Mouse (Mus musculus) right cerebral cortex, adult 2 months (tissue): ENCODE measurements around the gene Bloc1s3.

Experiments used
- DNase-seq, 2 experiments: peaks; one replicate each; pipeline ENCODE4 v3.0.0; 2021 to 2022; ENCODE audit warnings: low spot score in 2 of 2

Bloc1s3 gene

GRCm38 (mm10) chr7:19508150-19508923 lies at the start of gene Bloc1s3, which contains the start of gene Trappc6a:
Gene Bloc1s3 (minus strand): TSS chr7:19508367.
Gene Trappc6a (plus strand): TSS chr7:19508395.
- DNase-seq: peak; percentile 96 to 97

DNA sequence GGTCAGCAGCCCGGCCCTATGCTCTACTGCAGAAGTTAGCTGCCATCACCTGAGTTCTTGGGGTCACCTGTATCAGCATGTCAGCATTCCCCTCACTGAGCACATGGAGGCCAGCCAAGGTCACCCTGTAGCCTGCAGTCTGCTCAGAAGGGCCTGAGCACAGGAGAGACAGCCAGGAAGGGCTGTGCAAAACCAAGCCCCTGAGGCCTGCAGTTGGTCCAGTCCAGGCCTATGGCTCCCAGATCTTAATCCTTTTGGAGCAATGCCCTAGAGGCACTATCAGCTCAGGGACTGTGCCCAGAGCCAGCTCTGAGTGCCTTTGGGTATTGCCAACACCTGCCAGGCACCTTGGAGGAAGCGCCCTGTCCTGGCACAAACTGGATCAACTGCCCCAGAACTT lies 48.9 kb upstream of the Bloc1s3 start:
- no peak for DNase-seq

DNA sequence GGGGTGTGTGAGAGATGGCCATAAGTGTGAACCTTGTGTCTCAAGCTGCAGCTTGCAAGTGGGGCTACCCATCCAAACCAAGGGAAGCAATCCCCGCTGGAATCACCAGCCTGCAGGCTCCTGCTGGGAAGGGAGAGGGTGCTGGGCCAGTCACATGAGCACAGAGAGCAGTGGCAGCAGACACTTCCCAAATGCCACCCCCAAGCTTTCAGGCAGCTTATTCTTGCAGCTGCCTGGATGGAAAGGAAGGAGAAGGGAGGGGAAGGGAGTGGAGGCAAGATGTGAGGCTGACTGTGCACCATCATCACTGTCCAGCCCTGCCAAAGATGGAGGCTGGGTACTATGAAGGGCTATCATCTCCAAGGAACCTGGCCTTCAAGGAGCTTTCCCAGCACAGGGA lies 46.0 kb upstream of the Bloc1s3 start:
- DNase-seq: peak; percentile 72 to 75

DNA sequence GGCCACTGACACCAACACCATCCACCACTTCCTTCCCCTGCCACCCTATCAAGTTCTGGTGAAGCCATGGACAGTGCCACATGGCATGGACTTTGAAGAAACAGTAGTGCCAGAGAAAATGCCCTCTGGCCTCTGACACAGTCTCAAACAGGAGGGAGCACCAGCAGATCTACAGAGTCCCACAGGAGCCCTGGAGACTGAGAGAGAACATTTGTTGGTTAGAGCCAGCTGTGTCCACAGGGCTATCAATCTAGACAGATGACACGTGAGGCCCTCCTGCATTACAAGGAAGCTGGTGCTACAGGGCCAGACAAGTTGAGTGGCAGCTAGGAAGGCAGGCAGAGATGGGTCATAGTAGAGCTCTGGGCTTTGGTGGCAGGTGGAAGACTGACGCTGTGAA lies 44.3 kb upstream of the Bloc1s3 start:
- no peak for DNase-seq

DNA sequence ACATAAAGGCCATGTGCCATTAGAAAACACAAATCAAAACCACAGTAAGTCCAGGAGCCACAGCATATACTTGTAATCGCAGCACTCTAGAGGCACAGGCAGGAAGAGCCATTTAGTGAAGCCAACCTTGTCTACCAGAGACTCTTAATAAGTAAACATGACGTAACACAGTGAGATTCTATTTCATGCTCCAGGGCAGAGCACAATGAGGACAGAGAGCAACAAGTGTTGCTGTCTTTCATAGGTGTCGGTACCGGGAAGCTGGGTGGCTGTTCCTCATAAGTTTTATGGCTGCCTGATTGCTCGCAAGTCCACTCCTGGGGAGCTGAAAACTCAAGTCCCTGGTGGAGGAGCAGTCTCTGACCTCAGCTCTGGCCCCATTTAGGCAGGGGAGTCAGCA lies 43.5 kb upstream of the Bloc1s3 start:
- DNase-seq: no peak

DNA sequence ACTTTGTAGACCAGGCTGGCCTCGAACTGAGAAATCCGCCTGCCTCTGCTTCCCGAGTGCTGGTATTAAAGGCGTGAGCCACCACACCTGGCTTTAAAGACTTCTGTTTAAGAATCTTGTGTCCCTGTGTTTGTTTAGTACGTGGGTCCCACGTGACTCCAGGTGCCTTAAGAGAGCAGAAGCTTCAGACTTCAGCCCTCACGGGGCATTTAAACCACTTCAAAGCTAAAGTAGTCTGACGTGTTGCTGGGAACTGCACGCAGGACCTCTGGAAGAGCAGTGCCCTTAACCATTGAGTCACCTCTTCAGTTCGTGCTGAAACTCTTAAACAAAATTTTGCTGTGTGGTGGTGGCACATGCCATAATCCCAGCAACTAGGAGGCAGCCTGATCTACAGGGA lies 41.2 kb upstream of the Bloc1s3 start:
- no peak for DNase-seq

- DNase-seq: no peak
Measured at GRCm38 (mm10) chr7:19547344-19547969, 39.3 kb upstream of the Bloc1s3 start.

GRCm38 (mm10) chr7:19546007-19546406 lies 37.8 kb upstream of the Bloc1s3 start:
- no peak for DNase-seq

DNA sequence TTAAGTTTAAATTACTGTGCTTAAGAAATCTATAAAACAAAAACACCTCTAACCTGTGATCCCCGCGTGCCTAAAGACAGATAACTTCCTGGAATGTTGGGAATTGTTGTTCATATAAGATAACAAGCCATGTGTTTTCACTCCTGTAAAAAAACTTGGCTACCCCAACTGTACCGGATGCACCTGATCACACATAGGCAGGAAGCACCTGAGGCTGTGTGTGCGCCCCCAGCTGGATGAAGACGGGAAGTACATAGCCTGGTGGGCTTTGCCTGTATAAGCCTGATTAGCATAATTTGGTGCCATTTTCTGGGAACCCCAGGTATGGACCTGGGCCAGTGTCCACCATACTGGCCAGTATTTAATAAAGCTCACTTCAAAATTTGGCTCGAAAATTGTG lies 35.4 kb upstream of the Bloc1s3 start:
- no peak for DNase-seq

- no peak for DNase-seq
Measured at GRCm38 (mm10) chr7:19542155-19542691, 34.1 kb upstream of the Bloc1s3 start.

- no peak for DNase-seq
Measured at GRCm38 (mm10) chr7:19541681-19542154, 33.6 kb upstream of the Bloc1s3 start.

- DNase-seq: no peak
Measured at GRCm38 (mm10) chr7:19540771-19541566, 32.8 kb upstream of the Bloc1s3 start.

DNA sequence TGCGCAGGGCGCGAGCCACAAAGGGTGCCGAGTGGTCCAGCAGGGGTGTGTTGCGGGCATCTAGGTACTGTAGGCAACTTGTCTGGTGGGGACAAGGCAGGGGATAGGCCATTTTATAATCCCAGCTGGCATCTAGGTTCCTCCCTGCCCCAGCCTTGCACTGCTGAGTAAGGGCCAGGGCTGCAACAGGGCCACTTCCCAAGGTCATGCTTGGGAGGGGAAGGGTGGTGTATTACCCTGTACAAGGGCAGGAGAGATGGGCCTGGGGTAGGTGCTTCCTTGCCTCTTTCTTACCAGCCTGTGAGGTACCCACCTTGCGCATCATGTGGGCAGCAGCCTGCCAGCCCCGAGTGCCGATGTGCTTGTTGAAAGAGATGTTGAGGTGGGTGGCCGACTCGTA lies 26.5 kb upstream of the Bloc1s3 start:
- no peak for DNase-seq

DNA sequence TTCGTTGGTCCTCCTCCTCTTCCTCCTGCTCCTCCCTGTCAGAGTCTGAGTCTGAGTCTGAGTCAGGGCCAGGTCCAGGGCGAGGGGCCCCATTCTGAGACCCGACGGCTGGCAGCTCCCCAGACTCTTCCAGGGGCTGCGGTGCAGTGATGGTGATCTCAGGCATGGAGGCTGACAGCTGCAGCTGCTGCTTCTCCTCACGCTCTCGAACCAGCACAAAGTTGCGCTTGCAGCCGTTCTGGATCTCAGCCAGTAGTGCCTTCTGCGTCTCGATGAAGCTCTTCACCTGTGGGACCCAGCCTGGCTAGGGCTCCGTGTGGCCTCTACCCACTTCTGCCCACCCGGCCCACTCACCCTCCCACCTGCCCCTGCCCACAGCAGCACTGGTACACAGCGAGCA lies 24.1 kb upstream of the Bloc1s3 start:
- DNase-seq: no peak

- DNase-seq: no peak
Measured at GRCm38 (mm10) chr7:19531077-19531476, 22.9 kb upstream of the Bloc1s3 start.

DNA sequence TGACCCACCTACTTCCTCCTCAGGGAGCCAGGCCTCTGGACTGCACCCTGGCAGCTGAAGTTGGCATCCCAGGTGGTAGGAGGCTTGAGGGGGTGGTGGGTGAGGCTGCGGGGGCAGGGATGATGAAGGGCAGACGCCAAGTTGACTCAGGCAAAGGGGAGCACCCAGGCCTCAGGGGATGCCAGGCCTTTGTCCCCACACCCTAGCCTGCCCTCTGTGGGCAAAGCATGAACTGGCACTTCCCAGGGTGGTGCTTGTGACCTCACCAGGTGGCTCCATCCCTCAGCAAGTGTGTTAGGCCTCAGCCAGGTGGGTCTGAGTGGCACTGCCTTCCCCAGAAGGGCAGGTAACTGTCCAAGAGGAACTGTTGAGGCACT lies 16.9 kb upstream of the Bloc1s3 start:
- DNase-seq: no peak

DNA sequence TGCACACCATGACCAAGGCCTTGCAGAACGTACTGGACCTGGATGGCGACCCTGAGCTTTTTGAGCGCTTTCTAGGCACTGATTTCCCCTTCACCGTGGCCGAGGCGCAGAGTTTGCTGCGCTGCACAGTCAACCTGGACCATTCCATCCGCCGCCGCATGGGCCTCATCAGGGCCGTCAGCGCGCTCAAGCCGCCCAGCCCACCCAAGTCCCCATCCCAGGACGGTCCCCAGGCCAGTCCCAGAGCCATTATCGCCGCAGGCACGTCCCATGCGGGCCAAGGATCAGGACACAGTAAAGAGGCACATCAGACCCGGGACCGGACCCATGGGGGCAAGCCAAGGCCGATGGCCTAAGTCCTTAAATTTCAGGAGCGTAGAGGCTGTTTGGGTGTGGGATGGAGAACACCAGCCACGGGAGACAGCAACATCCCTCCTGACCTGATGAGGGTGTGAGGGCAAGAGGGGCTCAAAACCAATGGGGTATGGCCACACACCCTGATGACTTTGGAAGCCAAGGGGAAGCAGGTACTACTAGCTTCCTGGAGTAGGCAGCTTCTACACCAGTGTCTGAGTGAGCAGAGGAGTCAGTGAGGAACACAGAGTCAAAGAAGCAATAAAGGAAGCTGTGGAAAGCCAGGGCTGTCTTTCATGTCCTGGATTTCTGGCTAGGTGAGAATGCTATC lies 16.4 kb upstream of the Bloc1s3 start:
- no peak for DNase-seq

DNA sequence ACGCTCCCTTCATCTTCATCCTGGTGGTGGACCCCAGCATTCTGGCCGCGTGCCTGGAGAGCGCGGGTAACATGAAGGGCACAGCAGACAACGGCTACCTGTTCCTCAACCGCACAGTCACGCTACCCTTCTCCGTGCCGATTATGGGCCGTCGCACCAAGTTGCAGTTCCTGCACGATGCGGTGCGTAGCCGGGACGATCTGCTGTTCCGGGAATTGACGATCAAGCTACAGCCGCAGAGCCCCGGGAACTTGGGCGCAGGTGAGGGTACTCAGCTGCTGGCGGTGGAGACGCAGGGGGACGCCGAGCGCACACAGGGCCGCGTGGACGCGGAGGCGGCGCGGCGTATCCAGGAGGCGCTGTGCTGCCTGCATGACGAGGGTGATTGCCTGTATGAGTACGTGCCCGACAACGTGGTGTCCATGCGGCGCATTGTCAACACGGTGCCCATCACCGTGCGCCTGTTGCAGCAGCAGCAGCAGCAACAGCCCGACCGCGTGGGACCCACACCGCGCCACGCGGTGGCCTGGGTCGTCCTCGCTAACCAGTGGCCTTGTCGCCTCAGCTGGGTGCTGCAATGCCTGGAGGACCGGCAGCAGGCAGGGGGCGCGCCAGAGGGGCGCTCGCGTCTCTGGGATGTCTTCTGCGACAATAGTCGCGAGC lies 15.7 kb upstream of the Bloc1s3 start:
- peak; percentile 69 to 79 for DNase-seq

DNA sequence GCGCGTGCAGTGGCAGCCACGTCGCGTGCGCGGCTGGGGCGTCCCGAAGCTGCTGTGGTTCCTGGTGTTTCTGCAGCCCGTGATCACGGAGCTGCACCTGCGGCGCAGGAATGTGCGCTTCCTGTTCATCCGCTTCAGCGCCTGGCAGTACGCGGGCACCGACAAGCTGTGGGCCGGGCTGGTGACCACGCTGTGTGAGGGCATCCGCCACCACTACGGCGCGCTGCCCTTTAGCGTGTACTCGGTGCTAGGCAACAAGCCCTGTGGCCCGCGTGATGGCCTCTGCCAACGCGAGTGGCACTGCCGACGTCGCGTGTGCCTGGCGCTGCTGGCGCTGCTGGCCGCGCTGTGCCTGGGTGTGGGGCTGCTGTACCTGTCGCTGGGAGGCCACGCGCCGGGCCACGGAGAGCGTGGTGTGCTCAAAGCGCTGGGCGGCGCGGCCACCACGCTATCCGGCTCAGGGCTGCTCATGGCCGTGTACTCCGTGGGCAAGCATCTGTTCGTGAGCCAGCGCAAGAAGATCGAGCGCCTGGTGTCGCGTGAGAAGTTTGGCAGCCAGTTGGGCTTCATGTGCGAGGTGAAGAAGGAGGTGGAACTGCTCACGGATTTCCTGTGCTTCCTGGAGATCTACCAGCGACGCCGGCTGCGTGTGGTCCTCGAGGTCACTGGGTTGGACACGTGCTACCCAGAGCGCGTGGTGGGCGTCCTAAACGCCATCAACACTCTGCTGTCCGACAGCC lies 15.0 kb upstream of the Bloc1s3 start:
- no peak for DNase-seq

DNA sequence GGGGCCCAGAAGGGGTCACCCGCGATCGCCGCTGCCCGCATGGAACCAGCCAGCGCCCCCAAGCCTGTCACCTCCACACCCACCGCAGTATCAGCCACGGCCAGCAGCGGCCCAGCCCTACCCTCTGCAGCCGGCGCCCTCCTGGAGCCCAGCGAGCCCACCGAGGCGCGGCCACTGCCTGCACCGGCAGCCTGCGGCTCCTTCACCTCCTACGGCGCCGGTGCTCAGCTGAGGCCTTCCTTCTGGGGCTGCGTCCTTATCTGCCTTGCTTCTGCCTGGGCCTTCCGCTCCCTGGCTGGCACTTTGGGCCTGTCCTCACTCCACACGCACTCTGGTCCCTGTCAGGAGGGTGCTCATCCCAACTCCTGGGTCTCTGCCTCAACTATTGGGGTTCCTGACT lies 11.9 kb upstream of the Bloc1s3 start:
- DNase-seq: no peak
